Mouse (Mus musculus) 3T3-L1 (cell line): ENCODE data around the gene Scgb1b11.
"Not testable (repeated sequence)": the region's sequence is repeated elsewhere in the genome, so short reads cannot be mapped to it uniquely, and the experiment has no call there.

Experiments
- DNase-seq: peaks from one replicate; pipeline ENCODE4 v3.0.0-alpha.2; 2015; ENCODE audit warnings: low read depth, low spot score

Gene Scgb1b11

GRCm38 (mm10) chr7:32222540-32222939 is at the start of gene Scgb1b11:
Gene Scgb1b11, plus strand, starts transcription at chr7:32222840.
- DNase-seq = not testable (repeated sequence)

GRCm38 (mm10) chr7:32211045-32211444 is 11.6 kb upstream of the Scgb1b11 start, which contains the start of gene Scgb2b11:
Gene Scgb2b11, minus strand, starts transcription at chr7:32211145.
- DNase-seq = not testable (repeated sequence)
